Mouse (Mus musculus) CH12.LX (cell line): ENCODE measurements around the gene Zdhhc12.

Source experiments
- BHLHE40 ChIP-seq: IDR thresholded peaks from 2 replicates; pipeline ENCODE4 v1.6.1; 2011; ENCODE audit warnings: mild to moderate bottlenecking, low read depth, low read length, improper control_type of control experiment
- CHD1 ChIP-seq: IDR thresholded peaks from 2 replicates; pipeline ENCODE4 v1.6.1; 2012; ENCODE audit warnings: low read depth, low read length, improper control_type of control experiment, inconsistent platforms
- CTCF ChIP-seq, 2 experiments: IDR thresholded peaks in 1 of 2; conservative IDR thresholded peaks in 1 of 2; 2 replicates each; pipeline ENCODE4 v1.5.1; 2011 to 2012; ENCODE audit warnings: low read depth in 2 of 2, low read length in 2 of 2, improper control_type of control experiment in 1 of 2, inconsistent platforms in 1 of 2, mild to moderate bottlenecking in 1 of 2, moderate library complexity in 1 of 2
- E2F4 ChIP-seq: IDR thresholded peaks from 2 replicates; pipeline ENCODE4 v1.6.1; 2011; ENCODE audit warnings: low read depth, low read length, improper control_type of control experiment; ENCODE audit not compliant: insufficient replicate concordance
- EP300 ChIP-seq: IDR thresholded peaks from 2 replicates; pipeline ENCODE4 v1.6.1; 2011; ENCODE audit warnings: low read length, improper control_type of control experiment
- HCFC1 ChIP-seq: IDR thresholded peaks from 2 replicates; pipeline ENCODE4 v1.6.1; 2012; ENCODE audit warnings: low read depth, mild to moderate bottlenecking, inconsistent platforms, low read length, improper control_type of control experiment
- POLR2A ChIP-seq: IDR thresholded peaks from 2 replicates; pipeline ENCODE4 v1.6.1; 2011; ENCODE audit warnings: low read depth, mild to moderate bottlenecking, improper control_type of control experiment, low read length
- POLR2AphosphoS2 ChIP-seq: IDR thresholded peaks from 2 replicates; pipeline ENCODE4 v1.6.1; 2011; ENCODE audit warnings: low read depth, low read length, improper control_type of control experiment
- TBP ChIP-seq: conservative IDR thresholded peaks from 2 replicates; pipeline ENCODE4 v1.6.1; 2011; ENCODE audit warnings: low read depth, low read length, improper control_type of control experiment
- UBTF ChIP-seq: IDR thresholded peaks from 2 replicates; pipeline ENCODE4 v1.6.1; 2012; ENCODE audit warnings: low read depth, mild to moderate bottlenecking, inconsistent platforms, low read length, improper control_type of control experiment, moderate library complexity
- USF1 ChIP-seq: IDR thresholded peaks from 2 replicates; pipeline ENCODE4 v1.6.1; 2014; ENCODE audit warnings: low read depth, mild to moderate bottlenecking, inconsistent platforms, low read length, improper control_type of control experiment
- ZC3H11A ChIP-seq: IDR thresholded peaks from 2 replicates; pipeline ENCODE4 v1.6.1; 2012; ENCODE audit warnings: low read depth, mild to moderate bottlenecking, inconsistent platforms, low read length, improper control_type of control experiment

DNA sequence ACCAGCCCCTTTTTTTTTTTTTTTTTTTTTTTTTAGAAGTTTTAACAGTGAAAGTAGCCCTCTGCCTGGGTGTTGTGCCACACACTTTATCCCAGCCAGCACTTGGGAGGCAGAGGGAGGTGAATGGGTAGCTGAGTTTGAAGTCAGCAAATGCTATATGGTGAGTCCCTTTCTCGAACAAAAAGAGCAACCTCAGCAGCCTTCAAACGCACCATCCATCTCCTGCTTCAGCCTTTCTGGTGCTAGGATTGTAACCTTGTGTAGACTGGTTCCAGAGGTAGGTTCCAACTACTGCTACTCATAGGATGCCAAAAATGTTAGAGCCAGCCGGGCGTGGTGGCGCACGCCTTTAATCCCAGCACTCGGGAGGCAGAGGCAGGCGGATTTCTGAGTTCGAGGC, 17.0 kb downstream of the Zdhhc12 start:
- TF ChIP-seq BHLHE40 (no peak), CTCF (conservative IDR thresholded peaks at IDR 0.05 in 1 of 2, IDR thresholded peaks at IDR 0.05 in 1 of 2; ENCODE audit: low read depth in 2 of 2, low read length in 2 of 2) (no peak), TBP (no peak), UBTF (no peak), POLR2A (no peak), HCFC1 (no peak), EP300 (no peak), USF1 (no peak), ZC3H11A (no peak), POLR2AphosphoS2 (no peak; the same call in 1 of the 2 replicates), CHD1 (no peak), E2F4 (no peak)
